Mouse (Mus musculus) lung, adult 2 months (tissue): ENCODE data around the gene Fam204a. TPM values are rescaled to one million over a fixed set of nuclear protein-coding genes. Genes with fewer than 3 reads are reported as not detected.

Experiments
- DNase-seq: peaks from one replicate; pipeline ENCODE4 v3.0.0; 2022
- H3K4me1 ChIP-seq: fragments of 200-500 bp; 2 replicates; pipeline ENCODE4 v1.6.1; 2011; ENCODE audit warnings: low read length; ENCODE audit not compliant: control insufficient read depth, insufficient read depth
- H3K4me3 ChIP-seq: fragments of 200-500 bp; replicated peaks from 2 replicates; pipeline ENCODE3; 2011; ENCODE audit warnings: low read depth, mild to moderate bottlenecking, control low read depth, low read length; ENCODE audit errors: extremely low read depth
- CTCF ChIP-seq: fragments of 200-500 bp; IDR thresholded peaks from 2 replicates; pipeline ENCODE4 v1.5.1; 2011; ENCODE audit warnings: mild to moderate bottlenecking, low read length, control low read depth; ENCODE audit not compliant: insufficient read depth
- POLR2A ChIP-seq: fragments of 200-500 bp; IDR thresholded peaks from 2 replicates; pipeline ENCODE4 v1.6.1; 2011; ENCODE audit warnings: low read depth, mild to moderate bottlenecking, control low read depth, low read length, borderline replicate concordance; ENCODE audit errors: extremely low read depth
- WGBS: fragments of 180-500 bp; shearing (Covaris S2); methylation state at CpG from one replicate; pipeline ENCODE4 v1.1.7; 2018; 5-methylcytosine and 5-hydroxymethylcytosine counted together
- polyA plus RNA-seq: library from polyadenylated mRNA; depleted of rRNA; stranded (reverse); fragments of >200 nt; gene quantifications from 2 replicates; pipeline ENCODE4 v1.2.3, GENCODE M21; 2012; rRNA removed

The Fam204a gene
- 8.4 and 9.3 TPM in 2 replicates for polyA plus RNA-seq

DNA sequence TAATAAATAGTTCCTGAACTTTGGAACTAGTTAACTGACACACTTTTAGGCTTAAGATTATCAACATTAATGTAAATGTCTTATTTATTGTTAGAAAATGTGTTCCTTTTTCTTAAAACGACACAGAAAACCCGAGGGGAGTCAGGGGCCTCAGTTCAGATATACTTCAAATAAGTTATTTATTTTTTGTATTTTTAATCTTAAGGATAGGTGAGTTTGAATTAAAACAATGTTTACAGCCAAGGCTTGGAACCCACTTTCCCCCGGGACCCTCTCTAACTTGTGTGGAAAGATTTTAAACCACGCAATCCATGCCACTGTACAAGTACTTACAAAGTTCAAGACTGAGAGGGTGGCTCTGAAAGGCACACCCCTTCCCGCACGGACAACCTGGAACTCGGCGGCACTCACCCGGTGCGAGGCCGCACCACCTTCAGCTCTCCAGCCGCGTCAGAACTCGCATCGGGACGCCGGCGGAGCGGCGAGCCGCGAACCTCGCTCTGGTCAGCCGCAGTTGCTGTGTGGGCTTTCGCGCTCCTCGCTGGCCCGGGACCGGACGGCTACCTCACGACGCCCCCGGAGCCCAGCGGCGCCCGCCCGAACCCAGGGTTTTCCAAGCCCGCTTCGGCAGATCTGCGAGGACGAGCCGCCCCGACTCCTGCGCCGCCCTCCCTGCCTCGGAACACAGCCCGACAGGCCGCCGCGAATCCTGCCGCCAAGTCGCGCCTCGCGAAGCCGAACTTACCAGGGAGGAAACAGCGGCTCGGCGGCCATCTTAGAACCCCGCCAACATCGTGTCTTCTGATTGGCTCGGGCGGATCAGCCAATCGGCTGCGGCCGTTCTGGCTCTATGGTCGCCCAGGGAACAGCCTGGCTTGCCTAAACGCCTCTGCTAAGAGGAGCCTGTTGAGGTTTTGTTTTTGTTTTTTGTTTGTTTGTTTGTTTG lies at the start of gene Fam204a:
Gene Fam204a, minus strand, starts transcription at position 803 of the 946 bp plus-strand sequence.
- TF ChIP-seq CTCF (no peak), POLR2A (peak; percentile 83; the same call in 1 of the 2 replicates)
- Histone ChIP-seq H3K4me3 (peak within 1 kb of the TSS; percentile 91), H3K4me1 (peaks cover 4% of the 10 kb centered on the region)
- DNase-seq, result peak; percentile 97
- under 1% methylated on average over 68 of the region's 68 CpGs for WGBS

DNA sequence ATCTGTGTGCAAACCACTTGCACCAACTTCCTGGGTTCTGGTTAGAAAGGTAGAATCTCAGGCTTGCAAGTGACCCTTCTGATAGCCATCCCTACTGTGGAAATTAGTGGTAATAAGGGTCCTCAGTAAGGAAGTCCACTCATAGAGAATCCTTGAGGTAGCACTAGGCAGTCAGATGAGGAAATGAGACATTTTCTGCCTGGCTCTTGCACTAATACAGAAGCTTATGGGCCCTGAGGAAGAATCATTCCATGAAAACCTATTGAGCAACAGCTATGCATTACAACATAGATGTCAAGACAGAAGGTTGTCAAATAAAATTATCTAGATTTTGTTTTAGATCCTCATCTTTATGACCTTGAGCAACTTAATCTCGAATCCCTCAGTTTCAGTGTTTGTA lies 39.3 kb upstream of the Fam204a start:
- WGBS, result 51% methylated on average over 1 of the region's 1 CpGs
- TF ChIP-seq POLR2A, result no peak
- TF ChIP-seq CTCF, result no peak
- H3K4me3 ChIP-seq, result no peak overlapping the region
- no peaks in the 10 kb centered on the region for H3K4me1 ChIP-seq
- no peak for DNase-seq

DNA sequence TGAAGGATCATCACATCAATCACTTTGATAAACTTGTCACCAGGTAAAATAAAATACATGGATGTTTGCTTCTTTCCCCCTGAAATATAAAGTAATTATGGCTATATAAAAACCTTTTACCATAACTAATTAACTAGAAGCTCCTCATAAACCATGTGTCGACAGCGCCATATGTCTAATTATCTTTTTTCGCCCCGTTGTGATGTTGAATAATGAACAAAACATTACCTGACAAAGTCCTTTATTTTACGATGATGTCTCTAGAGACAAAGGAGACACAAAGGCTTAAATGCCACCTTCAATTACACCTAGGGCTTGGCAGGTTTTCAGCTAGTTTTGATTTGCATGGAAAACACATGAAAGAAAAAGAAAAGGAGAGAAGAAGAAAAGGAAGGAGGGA lies 34.2 kb upstream of the Fam204a start:
- no peak for DNase-seq
- no peak for TF ChIP-seq CTCF
- no peak for TF ChIP-seq POLR2A
- H3K4me1 ChIP-seq, result no peaks in the 10 kb centered on the region
- no peak overlapping the region for H3K4me3 ChIP-seq
- WGBS, result 80% methylated on average over 5 of the region's 5 CpGs

DNA sequence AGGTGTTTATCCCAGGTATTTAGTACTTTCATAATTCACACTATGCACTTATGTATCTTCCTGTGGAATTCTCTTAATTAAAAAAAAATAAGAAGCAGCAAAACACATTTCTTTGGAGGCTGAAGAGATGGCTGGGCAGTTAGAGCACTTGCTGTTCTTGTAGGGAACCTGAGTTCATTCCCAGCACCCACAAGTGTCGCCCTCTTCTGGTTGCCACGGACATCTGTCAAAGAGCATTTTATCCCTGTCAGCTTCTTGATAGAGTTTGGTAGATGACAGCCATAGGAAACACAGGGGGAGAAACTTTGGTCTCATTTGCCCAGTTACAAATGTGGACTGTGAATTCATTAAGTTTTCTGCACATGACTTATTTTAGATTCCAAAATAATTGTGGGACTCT lies 25.5 kb upstream of the Fam204a start:
- WGBS, result 42% methylated on average over 2 of the region's 2 CpGs
- TF ChIP-seq POLR2A, result no peak
- peak; percentile 42 for TF ChIP-seq CTCF
- no peak for DNase-seq
- Histone ChIP-seq H3K4me3 (no peak overlapping the region), H3K4me1 (0 out of 2 replicates have a peak, but pooled peaks cover 3% of the 10 kb centered on the region)

DNA sequence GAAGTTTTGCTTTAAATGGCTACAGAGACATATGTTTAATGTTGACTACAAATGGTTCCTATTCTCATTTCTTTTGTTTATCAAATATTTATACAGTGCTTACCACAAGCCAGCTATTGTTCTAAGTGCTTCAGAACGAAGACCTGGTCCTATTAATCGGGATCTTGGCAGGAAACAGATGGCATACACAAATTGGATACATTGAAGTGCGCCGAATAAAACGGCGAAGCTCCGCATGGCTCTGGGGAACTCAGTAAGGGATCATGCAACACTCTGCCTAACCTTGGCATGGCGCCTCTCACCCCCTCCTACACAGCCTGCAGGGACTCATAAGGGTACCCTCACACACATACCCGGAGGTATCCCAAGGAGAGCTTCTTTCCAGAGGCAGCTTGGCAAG lies 24.7 kb upstream of the Fam204a start:
- Histone ChIP-seq H3K4me1 (0 out of 2 replicates have a peak, but pooled peaks cover 3% of the 10 kb centered on the region), H3K4me3 (no peak overlapping the region)
- 37% methylated on average over 9 of the region's 9 CpGs for WGBS
- TF ChIP-seq CTCF, result no peak
- no peak for TF ChIP-seq POLR2A
- peak; percentile 14 for DNase-seq

DNA sequence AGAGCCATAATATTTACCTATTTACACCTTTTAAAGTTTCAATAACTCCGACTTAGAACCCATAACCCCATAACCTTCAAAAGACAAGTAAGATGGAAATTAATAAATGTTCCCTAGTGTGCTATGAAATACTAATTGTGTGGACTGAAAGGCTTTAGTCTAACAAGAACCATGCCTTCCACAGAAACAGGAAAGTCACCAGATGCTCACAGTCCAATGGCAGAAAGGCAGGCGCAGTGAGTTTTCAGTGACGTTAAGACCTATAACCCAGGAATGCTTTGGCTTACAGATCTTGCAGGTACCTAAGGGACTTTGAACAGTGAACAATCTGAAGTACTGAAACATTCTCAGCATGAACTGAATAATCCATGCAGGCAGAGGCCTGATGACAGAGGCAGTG lies 18.7 kb upstream of the Fam204a start:
- Histone ChIP-seq H3K4me3 (no peak overlapping the region), H3K4me1 (no peaks in the 10 kb centered on the region)
- no peak for DNase-seq
- no peak for TF ChIP-seq CTCF
- no peak for TF ChIP-seq POLR2A
- 80% methylated on average over 3 of the region's 3 CpGs for WGBS

DNA sequence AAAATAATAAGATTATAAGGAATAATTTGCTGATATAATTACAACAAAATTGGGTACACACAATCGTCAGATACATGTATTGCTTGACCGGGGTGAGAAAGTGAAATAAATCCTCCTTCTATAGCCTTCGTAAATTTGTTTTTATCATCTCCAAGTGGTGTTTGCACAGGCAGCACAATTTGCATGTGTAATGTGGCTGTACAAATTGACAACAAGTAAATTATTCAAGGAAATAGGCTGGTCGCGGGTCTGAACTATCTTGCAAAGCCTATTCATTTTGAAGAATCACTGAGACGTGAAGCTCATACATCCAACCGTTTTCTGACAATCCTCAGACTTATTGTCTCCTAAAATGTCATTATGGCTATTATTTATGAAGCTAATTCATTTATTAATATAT lies 16.1 kb upstream of the Fam204a start:
- WGBS, result 86% methylated on average over 7 of the region's 7 CpGs

DNA sequence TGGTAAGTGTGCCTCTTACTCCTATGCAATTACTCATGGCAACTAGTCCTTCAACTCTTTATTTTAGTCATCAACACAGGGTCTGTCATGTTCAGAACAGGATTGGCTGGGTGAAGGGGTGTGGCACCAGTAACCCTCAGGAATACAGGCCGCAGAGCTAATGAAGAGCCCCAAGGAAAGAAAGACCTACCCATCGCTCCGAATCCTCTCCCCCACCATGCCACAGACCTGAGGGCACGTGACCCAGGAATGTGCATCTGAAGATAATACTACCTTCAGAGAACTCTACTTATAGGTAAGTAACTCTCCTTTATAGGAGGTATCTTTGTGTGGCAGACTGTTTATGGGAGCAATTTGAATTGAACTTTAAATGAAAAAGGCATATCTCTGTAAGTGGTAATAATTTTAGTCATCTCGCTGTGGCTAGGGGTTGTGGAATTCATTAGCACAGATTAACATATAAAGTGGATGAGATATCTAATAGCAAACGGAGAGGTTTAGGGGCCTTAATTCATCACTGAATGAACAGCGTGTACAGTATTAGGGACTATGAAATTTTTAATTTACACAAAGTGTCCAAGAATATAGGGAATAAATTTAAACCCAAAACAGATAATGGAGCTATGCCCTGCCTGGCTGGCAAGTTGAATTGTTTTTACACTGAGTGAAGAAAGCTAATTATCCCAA lies 15.6 kb upstream of the Fam204a start:
- Histone ChIP-seq H3K4me1 (no peaks in the 10 kb centered on the region), H3K4me3 (no peak overlapping the region)
- 88% methylated on average over 7 of the region's 7 CpGs for WGBS
- TF ChIP-seq POLR2A (no peak), CTCF (no peak)
- DNase-seq, result no peak

More for the DNA sequence above, 16.1 kb upstream of the Fam204a start:
- Histone ChIP-seq H3K4me1 (no peaks in the 10 kb centered on the region), H3K4me3 (no peak overlapping the region)
- no peak for DNase-seq
- TF ChIP-seq CTCF (no peak), POLR2A (no peak)

DNA sequence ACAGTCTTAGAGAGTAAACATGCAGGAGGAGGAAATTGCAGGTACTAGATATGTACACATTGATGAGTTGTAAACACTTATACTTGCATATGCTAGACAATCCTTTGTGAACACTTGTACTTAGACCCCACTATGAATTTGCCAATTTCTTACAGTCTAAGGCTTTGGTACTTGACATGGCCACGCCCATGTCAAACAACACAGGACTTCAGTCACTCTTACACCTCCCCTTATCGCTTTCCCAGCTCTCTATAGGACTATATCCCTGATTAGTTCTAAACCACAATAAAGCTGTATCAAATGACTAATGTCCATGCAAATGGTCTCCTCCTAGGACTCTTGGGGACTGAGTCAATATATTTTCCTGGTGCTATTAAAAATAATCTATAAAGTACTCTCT lies 5.0 kb upstream of the Fam204a start:
- TF ChIP-seq POLR2A (no peak), CTCF (no peak)
- H3K4me3 ChIP-seq, result no peak overlapping the region
- WGBS, result 62% methylated on average over 2 of the region's 2 CpGs
- H3K4me1 ChIP-seq, result no peaks in the 10 kb centered on the region
- no peak for DNase-seq
